Mouse (Mus musculus): ENCODE measurements around the gene Dlg1. TPM values are rescaled to one million over a fixed set of nuclear protein-coding genes. Genes with fewer than 3 reads are reported as not detected.
"Not testable (repeated sequence)": the region's sequence is repeated elsewhere in the genome, so short reads cannot be mapped to it uniquely, and the experiment has no call there.

Gene Dlg1
- polyA plus RNA-seq, 1 experiment = not detected

GRCm38 (mm10) chr16:31697341-31697740, 34.1 kb downstream of the Dlg1 start:
- H3K4me1 ChIP-seq (ENCODE audit: control insufficient read depth, insufficient read depth, low read length) = peaks cover 10% of the 10 kb centered on the region; the same call in 1 of the 2 replicates
- TF ChIP-seq POLR2A (IDR thresholded peaks at IDR 0.05; ENCODE audit: insufficient read depth, low read depth, low read length) (no peak), CTCF (IDR thresholded peaks at IDR 0.05; ENCODE audit: insufficient read depth, low read depth, low read length) (no peak)
- 32% methylated on average over 4 of the region's 4 CpGs for WGBS
- no peak overlapping the region for H3K4me3 ChIP-seq (ENCODE audit: insufficient read depth, low read depth, low read length)
- no peak overlapping the region; the same call in 1 of the 2 replicates for H3K27ac ChIP-seq (ENCODE audit: insufficient read depth, low read depth, low read length)

- 7% methylated on average over 2 of the region's 2 CpGs for WGBS
- Histone ChIP-seq H3K27ac (ENCODE audit: insufficient read depth, low read depth, low read length) (no peak overlapping the region), H3K4me1 (ENCODE audit: control insufficient read depth, insufficient read depth, low read length) (0 out of 2 replicates have a peak, but pooled peaks cover 2% of the 10 kb centered on the region), H3K4me3 (ENCODE audit: insufficient read depth, low read depth, low read length) (no peak overlapping the region)
- TF ChIP-seq CTCF (IDR thresholded peaks at IDR 0.05; ENCODE audit: insufficient read depth, low read depth, low read length) = no peak
- no peak for TF ChIP-seq POLR2A (IDR thresholded peaks at IDR 0.05; ENCODE audit: insufficient read depth, low read depth, low read length)
These were observed 42.0 kb downstream of the Dlg1 start for GRCm38 (mm10) chr16:31705213-31705612.

- 0 out of 2 replicates have a peak, but pooled peaks cover 2% of the 10 kb centered on the region for H3K4me1 ChIP-seq (ENCODE audit: control insufficient read depth, insufficient read depth, low read length)
- H3K27ac ChIP-seq (ENCODE audit: insufficient read depth, low read depth, low read length) = no peak overlapping the region
- 90% methylated on average over 3 of the region's 3 CpGs for WGBS
- no peak overlapping the region for H3K4me3 ChIP-seq (ENCODE audit: insufficient read depth, low read depth, low read length)
- no peak for TF ChIP-seq POLR2A (IDR thresholded peaks at IDR 0.05; ENCODE audit: insufficient read depth, low read depth, low read length)
- TF ChIP-seq CTCF (IDR thresholded peaks at IDR 0.05; ENCODE audit: insufficient read depth, low read depth, low read length) = no peak
These were observed 42.7 kb downstream of the Dlg1 start for GRCm38 (mm10) chr16:31705904-31706303.

GRCm38 (mm10) chr16:31707326-31707725, 44.1 kb downstream of the Dlg1 start:
- Histone ChIP-seq H3K27ac (ENCODE audit: insufficient read depth, low read depth, low read length) (no peak overlapping the region), H3K4me1 (ENCODE audit: control insufficient read depth, insufficient read depth, low read length) (no peaks in the 10 kb centered on the region), H3K4me3 (ENCODE audit: insufficient read depth, low read depth, low read length) (no peak overlapping the region)
- 62% methylated on average over 3 of the region's 3 CpGs for WGBS
- no peak for TF ChIP-seq CTCF (IDR thresholded peaks at IDR 0.05; ENCODE audit: insufficient read depth, low read depth, low read length)
- TF ChIP-seq POLR2A (IDR thresholded peaks at IDR 0.05; ENCODE audit: insufficient read depth, low read depth, low read length) = no peak

GRCm38 (mm10) chr16:31722991-31723390, 59.7 kb downstream of the Dlg1 start:
- Histone ChIP-seq H3K4me3 (ENCODE audit: insufficient read depth, low read depth, low read length) (no peak overlapping the region), H3K27ac (ENCODE audit: insufficient read depth, low read depth, low read length) (no peak overlapping the region), H3K4me1 (ENCODE audit: control insufficient read depth, insufficient read depth, low read length) (peaks cover 3% of the 10 kb centered on the region)
- TF ChIP-seq POLR2A (IDR thresholded peaks at IDR 0.05; ENCODE audit: insufficient read depth, low read depth, low read length) (no peak), CTCF (IDR thresholded peaks at IDR 0.05; ENCODE audit: insufficient read depth, low read depth, low read length) (no peak)
- WGBS = 84% methylated on average over 1 of the region's 1 CpGs

GRCm38 (mm10) chr16:31724121-31724520, 60.9 kb downstream of the Dlg1 start:
- Histone ChIP-seq H3K4me3 (ENCODE audit: insufficient read depth, low read depth, low read length) (no peak overlapping the region), H3K4me1 (ENCODE audit: control insufficient read depth, insufficient read depth, low read length) (peaks cover 3% of the 10 kb centered on the region), H3K27ac (ENCODE audit: insufficient read depth, low read depth, low read length) (no peak overlapping the region)
- WGBS = 17% methylated on average over 1 of the region's 1 CpGs
- TF ChIP-seq POLR2A (IDR thresholded peaks at IDR 0.05; ENCODE audit: insufficient read depth, low read depth, low read length) = no peak
- no peak for TF ChIP-seq CTCF (IDR thresholded peaks at IDR 0.05; ENCODE audit: insufficient read depth, low read depth, low read length)

- WGBS = 84% methylated on average over 4 of the region's 4 CpGs
- Histone ChIP-seq H3K4me1 (ENCODE audit: control insufficient read depth, insufficient read depth, low read length) (no peaks in the 10 kb centered on the region), H3K4me3 (ENCODE audit: insufficient read depth, low read depth, low read length) (no peak overlapping the region), H3K27ac (ENCODE audit: insufficient read depth, low read depth, low read length) (no peak overlapping the region)
- TF ChIP-seq CTCF (IDR thresholded peaks at IDR 0.05; ENCODE audit: insufficient read depth, low read depth, low read length) (no peak), POLR2A (IDR thresholded peaks at IDR 0.05; ENCODE audit: insufficient read depth, low read depth, low read length) (no peak)
These were observed 61.6 kb downstream of the Dlg1 start for GRCm38 (mm10) chr16:31724818-31725217.

GRCm38 (mm10) chr16:31730971-31731370, 67.7 kb downstream of the Dlg1 start:
- 91% methylated on average over 1 of the region's 1 CpGs for WGBS

GRCm38 (mm10) chr16:31737081-31737480, 73.8 kb downstream of the Dlg1 start:
- H3K4me3 ChIP-seq (ENCODE audit: insufficient read depth, low read depth, low read length) = no peak overlapping the region
- TF ChIP-seq CTCF (IDR thresholded peaks at IDR 0.05; ENCODE audit: insufficient read depth, low read depth, low read length) (no peak), POLR2A (IDR thresholded peaks at IDR 0.05; ENCODE audit: insufficient read depth, low read depth, low read length) (no peak)
- 77% methylated on average over 4 of the region's 4 CpGs for WGBS
- H3K4me1 ChIP-seq (ENCODE audit: control insufficient read depth, insufficient read depth, low read length) = peaks cover 7% of the 10 kb centered on the region
- H3K27ac ChIP-seq (ENCODE audit: insufficient read depth, low read depth, low read length) = no peak overlapping the region

More at GRCm38 (mm10) chr16:31730971-31731370, 67.7 kb downstream of the Dlg1 start:
- H3K4me3 ChIP-seq (ENCODE audit: insufficient read depth, low read depth, low read length); H3K27ac ChIP-seq (ENCODE audit: insufficient read depth, low read depth, low read length); H3K4me1 ChIP-seq (ENCODE audit: control insufficient read depth, insufficient read depth, low read length): not testable (repeated sequence)

- no peak overlapping the region; the same call in 1 of the 2 replicates for H3K27ac ChIP-seq (ENCODE audit: insufficient read depth, low read depth, low read length)
- H3K4me1 ChIP-seq (ENCODE audit: control insufficient read depth, insufficient read depth, low read length) = peaks cover 7% of the 10 kb centered on the region
- no peak for TF ChIP-seq POLR2A (IDR thresholded peaks at IDR 0.05; ENCODE audit: insufficient read depth, low read depth, low read length)
- no peak for TF ChIP-seq CTCF (IDR thresholded peaks at IDR 0.05; ENCODE audit: insufficient read depth, low read depth, low read length)
- WGBS = 15% methylated on average over 3 of the region's 3 CpGs
- H3K4me3 ChIP-seq (ENCODE audit: insufficient read depth, low read depth, low read length) = no peak overlapping the region
These were observed 74.5 kb downstream of the Dlg1 start for GRCm38 (mm10) chr16:31737761-31738160.

Data from olfactory bulb, adult 2 months (tissue).